Mouse (Mus musculus): ENCODE data around the gene Ces5a. TPM values are rescaled to one million over a fixed set of nuclear protein-coding genes. Genes with fewer than 3 reads are reported as not detected.
"Not testable (repeated sequence)": the region's sequence is repeated elsewhere in the genome, so short reads cannot be mapped to it uniquely, and the experiment has no call there.

The Ces5a gene
- polyA plus RNA-seq, 1 experiment from 2014 or later: not detected

GRCm38 (mm10) chr8:93488743-93489142, 46.9 kb downstream of the Ces5a start:
- 12% methylated on average over 4 of the region's 4 CpGs for WGBS
- H3K9ac ChIP-seq (replicated peaks; ENCODE audit: low read length): no peak overlapping the region
- no peak for ATAC-seq (replicated peaks; ENCODE audit: insufficient number of reproducible peaks, low FRiP score, low TSS enrichment, low read depth)
- no peaks in the 10 kb centered on the region for H3K4me1 ChIP-seq (ENCODE audit: control insufficient read depth, insufficient read depth, low read length)
- H3K27ac ChIP-seq (replicated peaks; ENCODE audit: low read depth, low read length): no peak overlapping the region
- H3K9me3 ChIP-seq (replicated peaks; ENCODE audit: control insufficient read depth, low read length): no peaks in the 10 kb centered on the region
- H3K27me3 ChIP-seq (ENCODE audit: control insufficient read depth, insufficient read depth, low read length): no peaks in the 10 kb centered on the region
- no peak overlapping the region for H3K4me3 ChIP-seq (ENCODE audit: low read depth, low read length)
- no peaks in the 10 kb centered on the region for H3K36me3 ChIP-seq (replicated peaks; ENCODE audit: control insufficient read depth, insufficient read depth, low read depth, low read length)
- DNase-seq (ENCODE audit: low spot score): no peak
- no peak overlapping the region for H3K4me2 ChIP-seq (ENCODE audit: low read depth, low read length)

- Histone ChIP-seq H3K4me3 (ENCODE audit: low read depth, low read length) (no peak overlapping the region), H3K27ac (replicated peaks; ENCODE audit: low read depth, low read length) (no peak overlapping the region), H3K27me3 (ENCODE audit: control insufficient read depth, insufficient read depth, low read length) (no peaks in the 10 kb centered on the region), H3K9me3 (replicated peaks; ENCODE audit: control insufficient read depth, low read length) (no peaks in the 10 kb centered on the region), H3K36me3 (replicated peaks; ENCODE audit: control insufficient read depth, insufficient read depth, low read depth, low read length) (no peaks in the 10 kb centered on the region), H3K9ac (replicated peaks; ENCODE audit: low read length) (no peak overlapping the region), H3K4me1 (ENCODE audit: control insufficient read depth, insufficient read depth, low read length) (no peaks in the 10 kb centered on the region), H3K4me2 (ENCODE audit: low read depth, low read length) (no peak overlapping the region)
- ATAC-seq (replicated peaks; ENCODE audit: insufficient number of reproducible peaks, low FRiP score, low TSS enrichment, low read depth) (no peak), DNase-seq (ENCODE audit: low spot score) (no peak)
- WGBS: 90% methylated on average over 3 of the region's 3 CpGs
Observed at GRCm38 (mm10) chr8:93478211-93478610, 57.4 kb downstream of the Ces5a start.

GRCm38 (mm10) chr8:93469733-93470132, 65.9 kb downstream of the Ces5a start:
- not testable (repeated sequence) for H3K9ac ChIP-seq (replicated peaks; ENCODE audit: low read length); H3K9me3 ChIP-seq (replicated peaks; ENCODE audit: control insufficient read depth, low read length); H3K36me3 ChIP-seq (replicated peaks; ENCODE audit: control insufficient read depth, insufficient read depth, low read depth, low read length); H3K27me3 ChIP-seq (ENCODE audit: control insufficient read depth, insufficient read depth, low read length); H3K4me3 ChIP-seq (ENCODE audit: low read depth, low read length); H3K4me2 ChIP-seq (ENCODE audit: low read depth, low read length); H3K27ac ChIP-seq (replicated peaks; ENCODE audit: low read depth, low read length); H3K4me1 ChIP-seq (ENCODE audit: control insufficient read depth, insufficient read depth, low read length); ATAC-seq (replicated peaks; ENCODE audit: insufficient number of reproducible peaks, low FRiP score, low TSS enrichment, low read depth)
- DNase-seq (ENCODE audit: low spot score): peak; percentile 61
- 88% methylated on average over 16 of the region's 16 CpGs for WGBS

- H3K9me3 ChIP-seq (replicated peaks; ENCODE audit: control insufficient read depth, low read length): no peaks in the 10 kb centered on the region
- no peak for ATAC-seq (replicated peaks; ENCODE audit: insufficient number of reproducible peaks, low FRiP score, low TSS enrichment, low read depth)
Observed at GRCm38 (mm10) chr8:93454258-93454877, 81.3 kb downstream of the Ces5a start.

More at GRCm38 (mm10) chr8:93454258-93454877, 81.3 kb downstream of the Ces5a start:
- Histone ChIP-seq H3K4me1 (ENCODE audit: control insufficient read depth, insufficient read depth, low read length) (no peaks in the 10 kb centered on the region), H3K27me3 (ENCODE audit: control insufficient read depth, insufficient read depth, low read length) (no peaks in the 10 kb centered on the region), H3K4me3 (ENCODE audit: low read depth, low read length) (no peak overlapping the region), H3K4me2 (ENCODE audit: low read depth, low read length) (no peak overlapping the region), H3K27ac (replicated peaks; ENCODE audit: low read depth, low read length) (no peak overlapping the region), H3K9ac (replicated peaks; ENCODE audit: low read length) (no peak overlapping the region), H3K36me3 (replicated peaks; ENCODE audit: control insufficient read depth, insufficient read depth, low read depth, low read length) (no peaks in the 10 kb centered on the region)
- DNase-seq (ENCODE audit: low spot score): no peak
- WGBS: 95% methylated on average over 12 of the region's 12 CpGs

Other genes with a start within 250 kb of the Ces5a start
- gene Ces1g, start 198.5 kb downstream of the Ces5a start, polyA plus RNA-seq (2014; fragmentation: Nextera tagmentation; extraction: Ambion mirVana): not detected in 2 replicates
- gene Ces1h, start 156.1 kb downstream of the Ces5a start, polyA plus RNA-seq (2014; fragmentation: Nextera tagmentation; extraction: Ambion mirVana): not detected in 2 replicates